Mouse (Mus musculus) embryonic stem cell, embryonic (primary cell): ENCODE data around the gene Trap1a.
"Not testable (repeated sequence)": the region's sequence is repeated elsewhere in the genome, so short reads cannot be mapped to it uniquely, and the experiment has no call there.

ENCODE experiments used
- CTCF ChIA-PET, 4 experiments: fragments of 300-600 bp in 2 of 4; fragments of 350-600 bp in 2 of 4; sonication (Branson Sonifier 250); formaldehyde crosslinking; loops; one replicate each; lab custom pipeline; 2022; ENCODE audit warnings: inconsistent platforms in 2 of 4; lab: Charles Lee
- POLR2A ChIA-PET, 4 experiments: fragments of 300-600 bp in 2 of 4; fragments of 350-600 bp in 2 of 4; sonication (Branson Sonifier 250); formaldehyde crosslinking; loops; one replicate each; lab custom pipeline; 2022; ENCODE audit warnings: antibody characterized with exemption in 4 of 4, inconsistent platforms in 1 of 4; lab: Charles Lee

Gene Trap1a

DNA sequence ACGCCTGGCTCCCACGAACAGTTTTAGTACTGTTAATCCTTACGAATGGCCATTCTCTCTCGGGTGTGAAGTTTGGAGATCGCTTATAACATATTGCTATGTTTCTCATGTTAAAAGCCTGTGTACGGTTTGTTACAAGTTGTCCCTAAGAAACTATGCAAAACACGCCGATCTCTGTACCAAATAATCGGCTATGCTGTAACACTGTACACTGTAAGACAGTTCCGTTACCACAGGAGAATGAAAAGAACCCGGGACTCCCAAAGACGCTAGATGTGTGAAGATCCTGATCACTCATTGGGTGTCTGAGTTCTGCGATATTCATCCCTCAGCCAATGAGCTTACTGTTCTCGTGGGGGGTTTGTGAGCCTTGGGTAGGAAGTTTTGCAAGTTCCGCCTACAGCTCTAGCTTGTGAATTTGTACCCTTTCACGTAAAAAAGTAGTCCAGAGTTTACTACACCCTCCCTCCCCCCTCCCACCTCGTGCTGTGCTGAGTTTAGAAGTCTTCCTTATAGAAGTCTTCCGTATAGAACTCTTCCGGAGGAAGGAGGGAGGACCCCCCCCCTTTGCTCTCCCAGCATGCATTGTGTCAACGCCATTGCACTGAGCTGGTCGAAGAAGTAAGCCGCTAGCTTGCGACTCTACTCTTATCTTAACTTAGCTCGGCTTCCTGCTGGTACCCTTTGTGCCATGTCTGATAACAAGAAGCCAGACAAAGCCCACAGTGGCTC is at the start of gene Trap1a:
TSS of gene Trap1a (plus strand) at position 421 of the 732 bp plus-strand sequence.
- POLR2A ChIA-PET = interaction anchor here (0.6 to 3.9 kb wide), 38 partner anchors 10 to 1161 kb away, joined by 3 to 74 read pairs (median 4); partner anchors contain the start of genes Ripply1 (in 1 of the 4) and Tbc1d8b (in 1 of the 4)
- CTCF ChIA-PET = interaction anchor here in 1 of 4 experiments (0.6 kb wide), 1 partner anchor 8 kb away, joined by 4 read pairs; no protein-coding TSS in a partner anchor

DNA sequence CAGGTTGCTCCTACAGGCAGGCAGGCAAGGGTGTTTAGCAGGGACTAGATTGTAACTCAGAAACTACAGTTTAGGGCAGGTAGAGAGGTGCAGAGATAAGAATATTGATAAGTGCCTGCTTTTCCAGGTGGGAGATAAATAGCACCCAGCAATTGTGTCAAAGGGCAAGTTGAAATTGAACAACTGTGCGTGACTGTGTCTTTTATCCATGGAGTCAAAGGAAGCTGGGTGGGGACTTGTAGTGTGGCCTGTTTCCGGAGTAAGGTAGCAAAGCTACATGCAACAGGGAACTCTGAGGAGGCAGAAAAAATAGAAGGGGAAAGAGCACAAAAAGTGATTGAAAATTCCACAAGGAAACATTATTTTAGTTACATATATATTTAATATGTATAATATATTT is 40.4 kb upstream of the Trap1a start:
- POLR2A ChIA-PET = no interaction called here
- CTCF ChIA-PET = no interaction called here

DNA sequence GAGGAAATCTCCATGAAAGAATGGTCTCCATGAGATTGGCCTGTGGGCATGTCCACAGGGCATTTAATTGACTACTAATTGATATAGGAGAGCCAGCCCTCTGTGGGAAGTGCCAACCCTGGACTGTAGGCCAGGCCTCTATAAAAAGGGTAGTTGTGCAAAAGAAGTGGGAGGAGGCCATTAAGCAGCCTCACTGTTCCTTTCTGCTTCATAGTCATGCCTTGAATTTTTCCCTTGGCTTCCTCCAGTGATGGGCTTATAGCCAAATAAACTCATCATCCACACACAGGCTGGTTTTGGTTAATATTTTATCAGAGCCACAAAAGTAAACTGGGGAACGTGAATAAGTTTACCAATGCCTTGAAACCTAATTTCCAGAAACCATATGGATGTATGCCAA is 38.2 kb upstream of the Trap1a start:
- CTCF ChIA-PET = no interaction called here

DNA sequence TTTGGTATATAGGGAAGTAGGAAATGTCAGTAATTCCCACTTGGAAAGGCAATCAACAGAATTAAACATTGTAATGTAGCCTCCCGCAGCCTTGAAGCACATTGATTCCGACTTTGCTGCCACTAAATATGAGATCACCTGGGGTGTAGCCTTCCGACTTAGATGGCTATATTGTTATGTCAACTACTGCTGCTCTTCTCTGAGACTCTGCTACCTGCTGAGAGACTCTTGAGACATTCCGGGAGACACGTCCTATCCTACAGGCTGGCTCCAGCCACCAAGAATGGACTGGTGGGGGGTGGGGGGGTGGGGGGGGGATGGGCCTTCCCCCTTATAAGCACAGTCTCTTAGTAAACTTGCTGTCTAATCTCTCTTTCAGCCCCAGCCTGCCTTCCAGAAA is 16.1 kb upstream of the Trap1a start:
- CTCF ChIA-PET = not testable (repeated sequence)
- POLR2A ChIA-PET = interaction anchor here in 2 of 4 experiments (0.7 to 3.2 kb wide), 2 partner anchors 16 kb away, joined by 4 to 19 read pairs; partner anchors contain the start of gene Trap1a (in 2 of the 2)

More for the DNA sequence above, 38.2 kb upstream of the Trap1a start:
- POLR2A ChIA-PET = no interaction called here

DNA sequence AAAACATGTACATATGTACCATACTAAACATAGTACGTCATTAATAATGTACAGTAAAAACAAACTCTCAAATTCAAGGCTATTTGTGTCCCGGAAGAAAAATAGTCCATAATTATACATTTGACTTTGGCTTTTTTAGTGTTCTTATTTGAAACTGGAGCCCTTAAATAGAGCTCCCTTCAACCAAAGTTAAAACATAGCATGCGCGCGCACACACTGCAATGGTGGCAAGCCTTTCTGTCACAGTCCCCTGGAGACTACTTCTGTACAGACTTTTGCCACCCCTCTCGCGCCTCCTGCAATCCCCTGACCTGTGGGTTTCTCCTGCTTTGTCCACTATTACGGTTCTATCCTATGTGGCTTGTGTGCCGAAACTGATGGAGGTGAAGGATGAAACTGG is 900 bp upstream of the Trap1a start:
- POLR2A ChIA-PET = interaction anchor here in 3 of 4 experiments (0.6 to 3.9 kb wide), 10 partner anchors 9 to 320 kb away, joined by 3 to 52 read pairs (median 6); no protein-coding TSS in a partner anchor
- CTCF ChIA-PET = interaction anchor here in 1 of 4 experiments (0.7 kb wide), 1 partner anchor 578 kb away, joined by 4 read pairs; no protein-coding TSS in a partner anchor

DNA sequence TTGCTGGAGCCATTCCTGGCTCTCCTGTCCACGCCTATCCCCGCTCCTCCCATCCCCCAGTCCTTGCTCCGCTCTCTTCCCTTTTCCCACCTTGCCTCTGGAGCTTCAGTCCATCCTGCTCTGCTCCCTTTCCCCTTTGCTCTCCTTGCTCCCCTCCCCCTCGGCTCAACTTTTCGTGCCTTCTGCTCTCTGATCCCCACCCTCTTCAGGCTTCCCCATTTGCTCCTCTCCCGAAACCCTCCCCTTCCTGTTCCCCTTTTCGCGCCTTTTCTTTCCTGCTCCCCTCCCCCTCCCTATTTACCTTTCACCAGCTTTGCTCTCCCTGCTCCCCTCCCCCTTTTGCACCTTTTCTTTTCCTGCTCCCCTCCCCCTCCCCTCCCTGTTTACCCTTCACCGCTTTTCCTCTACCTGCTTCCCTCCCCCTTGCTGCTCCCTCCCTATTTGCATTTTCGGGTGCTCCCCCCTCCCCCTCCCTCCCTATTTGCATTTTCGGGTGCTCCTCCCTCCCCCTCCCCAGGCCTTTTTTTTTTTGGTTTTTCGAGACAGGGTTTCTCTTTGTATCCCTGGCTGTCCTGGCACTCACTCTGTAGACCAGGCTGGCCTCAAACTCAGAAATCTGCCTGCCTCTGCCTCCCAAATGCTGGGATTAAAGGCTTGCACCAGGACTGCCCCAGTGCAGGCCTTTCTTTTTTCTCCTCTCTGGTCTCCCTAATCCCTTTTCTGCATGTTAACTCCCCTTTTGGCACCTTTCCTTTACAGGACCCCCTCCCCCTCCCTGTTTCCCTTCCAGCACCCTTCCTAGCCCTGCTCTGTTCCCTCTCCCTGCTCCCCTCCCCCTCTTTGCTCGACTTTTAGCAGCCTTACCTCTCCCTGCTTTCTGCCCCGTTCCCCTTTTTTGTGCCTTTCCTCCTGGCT is 1.3 kb downstream of the Trap1a start:
- CTCF ChIA-PET = no interaction called here
- POLR2A ChIA-PET = interaction anchor here (0.6 to 3.9 kb wide), 18 partner anchors 9 to 579 kb away, joined by 3 to 74 read pairs (median 8); partner anchors contain the start of gene Ripply1 (in 1 of the 4)

DNA sequence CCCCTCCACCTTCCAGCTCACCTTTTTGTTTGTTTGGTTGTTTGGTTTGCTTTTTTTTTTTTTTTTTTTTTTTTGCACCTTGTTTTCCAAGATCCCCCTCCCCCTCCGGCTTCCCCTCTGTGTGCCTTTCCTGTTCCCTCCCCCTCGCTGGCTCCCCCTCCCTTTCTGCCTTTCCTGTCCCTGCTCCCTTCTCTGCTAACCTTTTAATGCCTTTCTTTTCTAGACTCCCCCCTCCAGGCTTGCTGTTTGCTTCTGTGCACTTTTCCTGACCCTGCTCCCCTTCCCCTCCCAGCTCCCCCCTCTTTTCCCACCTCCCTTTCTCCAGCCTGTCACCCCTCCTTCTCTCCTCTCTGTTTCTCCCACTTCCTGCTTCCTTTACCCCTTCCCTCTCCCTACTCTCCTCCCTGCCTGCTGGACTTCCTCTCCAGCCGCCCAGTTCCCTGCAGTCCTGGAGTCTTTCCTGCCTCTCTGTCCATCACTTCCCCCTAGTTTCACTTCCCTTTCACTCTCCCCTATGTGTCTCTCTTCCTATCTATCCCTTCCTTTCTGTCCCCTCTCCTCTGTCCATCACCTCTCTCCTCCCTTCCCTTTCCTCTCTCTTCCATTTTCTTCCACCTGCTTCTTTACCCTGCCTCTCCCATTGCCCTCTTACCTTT is 2.1 kb downstream of the Trap1a start:
- ChIA-PET POLR2A (interaction anchor here in 3 of 4 experiments (0.6 to 3.9 kb wide), 4 partner anchors 20 to 76 kb away, joined by 3 to 74 read pairs (median 28); no protein-coding TSS in a partner anchor), CTCF (no interaction called here)

DNA sequence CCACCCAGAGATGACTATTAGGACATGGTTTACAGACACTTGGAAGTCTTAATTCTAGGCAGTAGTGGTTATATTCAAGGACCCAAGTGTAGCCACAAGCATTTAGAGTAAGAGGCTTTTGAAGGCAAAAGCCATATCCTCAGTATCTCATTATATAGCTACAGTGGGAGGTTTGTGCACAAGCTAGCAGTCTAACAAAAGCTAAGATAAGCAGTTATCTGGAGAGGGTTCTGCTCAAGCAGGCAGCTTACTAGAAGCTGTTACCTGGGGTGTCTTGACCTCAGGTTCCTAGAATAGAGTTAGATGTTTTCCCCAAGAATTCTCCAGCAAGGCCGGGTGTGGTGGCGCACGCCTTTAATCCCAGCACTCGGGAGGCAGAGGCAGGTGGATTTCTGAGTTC is 6.1 kb downstream of the Trap1a start:
- POLR2A ChIA-PET = interaction anchor here in 2 of 4 experiments (0.6 to 1.3 kb wide), 3 partner anchors 18 to 33 kb away, joined by 3 to 4 read pairs (median 3); no protein-coding TSS in a partner anchor

DNA sequence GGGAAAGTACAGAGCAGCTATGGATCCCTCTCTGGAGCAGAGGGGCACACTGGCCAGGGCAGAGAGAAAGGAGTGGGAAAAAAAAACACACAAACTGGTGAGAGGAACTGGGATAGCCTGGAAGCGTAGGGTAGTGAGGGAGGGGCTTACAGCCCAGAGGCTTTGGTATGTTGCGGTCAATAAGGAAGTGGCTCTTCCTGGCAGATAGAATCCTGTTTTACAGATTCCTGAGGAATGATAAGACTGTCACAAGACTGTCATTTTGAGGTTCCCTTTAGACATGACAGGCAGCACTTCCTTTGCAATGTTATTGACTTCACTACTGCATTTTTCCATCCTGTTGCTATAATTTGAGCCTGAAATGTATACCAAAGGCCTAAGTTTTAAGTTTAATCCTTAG is 7.7 kb downstream of the Trap1a start:
- ChIA-PET POLR2A (no interaction called here), CTCF (no interaction called here)

More for the DNA sequence above, 6.1 kb downstream of the Trap1a start:
- CTCF ChIA-PET = no interaction called here

DNA sequence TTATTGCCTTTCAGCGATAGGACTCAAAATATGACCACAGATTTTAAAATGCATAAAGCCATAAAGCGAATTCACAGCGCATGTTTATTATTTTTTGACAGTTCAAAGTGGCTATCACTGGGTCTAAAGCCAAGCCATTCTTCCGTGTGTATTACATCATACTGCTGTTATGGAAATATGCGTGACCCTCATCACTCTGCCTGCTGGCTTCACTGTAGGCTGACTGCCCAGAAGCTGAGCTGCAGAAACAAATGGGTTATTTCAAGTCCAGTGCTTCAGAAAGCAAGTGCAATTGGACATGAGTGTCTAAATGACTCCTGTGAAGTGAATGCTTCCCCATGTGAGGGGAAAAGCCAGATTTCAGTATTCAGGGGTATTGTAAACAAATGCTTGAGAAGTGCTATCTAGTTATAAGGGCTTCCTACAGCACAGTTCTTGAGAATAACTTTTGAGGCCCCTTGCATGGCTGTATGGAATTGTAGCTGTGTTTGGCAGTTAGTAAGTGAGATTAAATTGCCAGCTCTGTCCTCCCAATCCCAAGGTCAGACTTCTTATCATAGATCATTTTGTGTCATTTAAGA is 18.8 kb downstream of the Trap1a start:
- ChIA-PET CTCF (no interaction called here), POLR2A (interaction anchor here in 2 of 4 experiments (0.7 to 7.0 kb wide), 3 partner anchors 9 to 19 kb away, joined by 3 to 74 read pairs (median 13); partner anchors contain the start of gene Trap1a (in 2 of the 2))

DNA sequence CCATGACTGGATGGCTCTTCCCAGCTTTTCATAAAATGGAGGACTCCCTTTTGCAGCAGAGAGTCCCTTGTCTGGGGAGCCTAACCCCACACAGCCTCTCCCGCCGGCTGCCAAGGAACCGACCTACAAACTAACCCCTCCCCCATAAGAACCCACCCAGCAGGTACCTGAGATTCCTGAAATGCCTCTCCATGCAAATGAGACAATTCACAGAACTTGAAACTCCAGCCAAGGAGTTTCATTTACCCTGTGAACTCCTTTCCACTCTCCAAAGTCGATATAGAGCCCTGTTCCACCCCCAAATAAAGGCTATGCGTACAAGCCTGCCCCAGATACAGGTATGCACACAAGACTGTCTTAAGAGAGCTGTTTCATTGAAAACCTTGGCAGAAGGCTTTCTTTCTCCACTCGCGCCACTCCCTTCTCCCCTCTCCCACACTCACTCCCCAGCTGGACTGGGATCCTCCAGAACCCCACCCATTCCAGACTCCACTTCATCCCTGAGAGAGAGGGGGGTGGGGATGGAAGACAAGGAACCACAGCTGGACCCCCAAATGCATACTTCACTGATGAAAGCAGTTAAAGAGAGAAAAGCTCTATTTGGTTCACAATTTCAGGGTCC is 24.3 kb downstream of the Trap1a start:
- CTCF ChIA-PET = no interaction called here
- POLR2A ChIA-PET = interaction anchor here (0.6 to 7.0 kb wide), 23 partner anchors 9 to 456 kb away, joined by 3 to 74 read pairs (median 4); partner anchors contain the start of gene Trap1a (in 4 of the 4)

DNA sequence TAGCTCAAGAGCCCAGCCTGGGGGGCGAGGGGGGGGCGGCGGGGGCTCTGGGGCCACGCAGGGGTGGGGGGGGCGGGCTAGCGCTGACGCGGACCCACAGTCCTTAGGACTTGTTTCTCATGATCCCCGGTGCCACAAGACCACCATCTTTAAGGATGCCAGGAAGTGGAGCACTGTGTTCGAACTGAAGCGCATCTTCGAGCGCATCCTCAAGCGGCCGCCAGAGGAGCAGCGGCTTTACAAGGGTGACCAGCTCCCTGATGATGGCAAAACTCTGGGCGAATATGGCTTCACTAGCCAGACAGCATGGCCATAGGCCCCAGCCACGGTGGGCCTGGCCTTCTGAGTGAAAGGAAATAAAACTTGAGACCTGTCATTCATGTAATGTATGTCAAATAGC is 24.9 kb downstream of the Trap1a start:
- POLR2A ChIA-PET = interaction anchor here (0.6 to 7.0 kb wide), 20 partner anchors 9 to 455 kb away, joined by 3 to 74 read pairs (median 4); partner anchors contain the start of gene Trap1a (in 4 of the 4)
- CTCF ChIA-PET = no interaction called here

DNA sequence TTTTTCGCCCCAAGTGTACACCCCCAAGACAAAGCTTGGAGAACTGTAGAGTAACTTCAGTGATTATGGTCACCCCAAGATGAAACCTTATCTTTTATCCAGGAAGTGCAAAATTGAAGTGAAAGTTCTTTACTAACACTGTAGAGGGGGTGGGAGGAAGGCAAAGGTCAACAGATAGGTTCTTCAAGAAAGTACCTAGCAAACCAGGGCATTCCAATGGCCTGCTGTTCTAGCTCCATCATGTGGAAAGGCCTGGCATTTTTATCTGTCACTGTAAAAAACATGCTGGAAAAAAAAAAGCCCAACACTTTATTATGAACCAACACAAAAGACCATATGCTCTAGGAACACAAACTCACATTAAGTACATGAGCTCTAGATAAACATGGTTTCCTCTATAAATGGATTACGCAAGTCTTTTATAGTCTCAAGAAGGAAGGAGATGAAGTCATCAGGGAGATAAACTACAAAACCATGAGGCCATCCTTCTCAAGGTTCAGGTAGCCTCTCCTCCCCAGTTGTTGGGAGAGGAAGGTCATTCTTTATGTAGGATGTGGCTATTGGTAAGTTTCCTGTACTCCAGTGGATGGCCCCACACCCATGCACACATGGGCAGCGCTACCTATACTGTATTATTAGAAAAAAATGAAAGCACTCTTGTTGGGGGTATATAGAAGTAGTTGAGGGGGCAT is 33.5 kb downstream of the Trap1a start:
- POLR2A ChIA-PET = no interaction called here

DNA sequence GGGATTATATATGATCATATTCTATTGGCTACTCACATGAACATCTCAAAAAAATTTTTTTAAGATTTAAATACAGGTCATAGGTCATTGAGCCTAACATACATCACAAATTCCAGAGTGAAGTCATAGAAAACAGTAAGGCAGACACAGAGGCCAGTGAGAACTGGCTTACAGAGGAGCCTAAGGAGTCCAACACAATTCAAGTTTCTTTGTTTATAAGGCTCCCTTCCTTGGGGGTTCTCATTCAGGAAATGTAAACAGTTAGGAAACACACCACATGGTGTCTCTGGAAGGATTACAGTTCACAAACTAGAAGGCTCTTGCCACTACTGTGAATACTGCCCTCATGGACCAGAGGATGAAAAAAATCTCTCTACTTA is 34.0 kb downstream of the Trap1a start:
- ChIA-PET POLR2A (no interaction called here), CTCF (no interaction called here)

More for the DNA sequence above, 33.5 kb downstream of the Trap1a start:
- CTCF ChIA-PET = interaction anchor here in 1 of 4 experiments (0.7 kb wide), 1 partner anchor 313 kb away, joined by 3 read pairs; no protein-coding TSS in a partner anchor

DNA sequence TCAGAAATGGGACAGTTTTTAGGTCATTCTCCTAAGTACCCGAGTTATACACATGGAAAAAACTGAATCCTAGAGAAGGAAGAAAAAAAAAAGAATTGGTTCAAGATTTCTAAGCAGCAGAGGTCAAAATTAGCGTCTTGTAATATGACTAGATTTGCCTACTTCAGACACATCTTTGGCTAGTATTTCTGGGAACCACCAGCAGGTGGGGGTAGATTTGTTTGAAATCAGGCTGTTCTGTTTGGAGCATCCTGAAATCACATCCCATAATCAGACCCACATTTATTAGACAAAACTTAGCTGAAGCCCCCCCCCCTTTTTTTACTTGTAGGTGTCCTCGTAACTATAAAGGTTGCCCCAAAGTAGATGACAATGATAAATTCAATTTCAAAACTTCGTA is 35.6 kb downstream of the Trap1a start:
- POLR2A ChIA-PET = interaction anchor here in 1 of 4 experiments (0.7 to 2.0 kb wide), 2 partner anchors 11 to 86 kb away, joined by 3 to 5 read pairs; no protein-coding TSS in a partner anchor

DNA sequence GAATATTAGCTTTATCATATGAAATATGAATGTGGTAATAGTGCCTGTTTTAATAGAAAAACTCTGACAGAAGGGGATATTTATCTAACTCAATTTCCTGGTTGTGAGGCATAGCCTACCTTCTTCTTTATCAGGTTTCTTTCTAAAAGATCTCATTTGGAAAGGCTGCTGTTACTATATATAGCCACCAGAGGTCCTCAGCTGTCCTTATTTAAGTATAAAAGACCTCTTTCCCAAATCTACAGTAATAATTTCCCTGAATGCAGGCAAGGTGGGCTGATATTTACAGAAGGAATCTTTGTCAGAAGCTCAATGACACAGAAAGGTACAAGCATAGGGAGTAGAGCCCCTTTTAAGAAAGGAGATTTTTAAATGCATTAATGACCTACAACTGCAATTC is 39.2 kb downstream of the Trap1a start:
- POLR2A ChIA-PET = interaction anchor here in 1 of 4 experiments (0.5 to 1.2 kb wide), 3 partner anchors 33 to 238 kb away, joined by 3 read pairs; no protein-coding TSS in a partner anchor
- CTCF ChIA-PET = interaction anchor here in 2 of 4 experiments (0.6 to 1.5 kb wide), 2 partner anchors 10 to 1047 kb away, joined by 3 to 4 read pairs; no protein-coding TSS in a partner anchor

More for the DNA sequence above, 35.6 kb downstream of the Trap1a start:
- CTCF ChIA-PET = no interaction called here
